Mouse (Mus musculus): ENCODE data around the gene Ust.

DNA sequence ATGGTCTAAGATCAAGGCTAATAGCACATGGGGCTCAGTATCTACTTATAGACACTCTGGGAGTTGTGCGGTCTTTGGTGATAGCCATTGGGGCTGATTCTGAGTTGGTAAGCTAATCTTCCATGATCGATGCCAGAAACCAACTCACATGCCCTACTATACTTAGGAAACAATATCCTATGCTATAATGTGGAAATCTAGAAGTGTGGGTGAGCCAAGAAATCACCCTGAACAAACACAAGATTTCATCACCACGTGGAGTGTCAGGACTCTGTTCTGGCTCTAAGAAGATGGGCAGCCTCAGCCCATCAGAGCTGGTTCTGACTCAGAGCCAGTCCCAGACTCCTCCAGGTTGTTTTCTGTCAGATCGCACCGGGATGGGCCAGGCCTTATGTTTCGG lies 286.1 kb downstream of the Ust start:
- no peak for TF ChIP-seq CTCF (IDR thresholded peaks at IDR 0.05; ENCODE audit: control insufficient read depth, insufficient read depth, insufficient read length)
- no peak for TF ChIP-seq USF1 (IDR thresholded peaks at IDR 0.05; ENCODE audit: low read depth)
- no peak for TF ChIP-seq MYOG (IDR thresholded peaks at IDR 0.05; ENCODE audit: control insufficient read depth, extremely low read depth, insufficient read length)
